Mouse (Mus musculus): Measurements from ENCODE around the gene Akap6. TPM values are rescaled to one million over a fixed set of nuclear protein-coding genes. Genes with fewer than 3 reads are reported as not detected.
A peak's percentile ranks its signal among the peaks of the same experiment; 100 is the strongest.

Akap6 gene
- total RNA-seq, 2 experiments from 2014 or later: 120 to 125 TPM

- intact Hi-C loops (cut with DNase I): loop anchor here (10.0 kb wide), 1 partner anchor 61 kb away; no protein-coding TSS in a partner anchor
- DNase-seq: peak; percentile 54
These were observed 196.7 kb downstream of the Akap6 start for GRCm38 (mm10) chr12:52895672-52896460.

- peak; percentile 58 for DNase-seq
- intact Hi-C loops (cut with DNase I): loop anchor here (10.0 kb wide), 1 partner anchor 62 kb away; no protein-coding TSS in a partner anchor
These were observed 197.6 kb downstream of the Akap6 start for GRCm38 (mm10) chr12:52896785-52897184.

DNA sequence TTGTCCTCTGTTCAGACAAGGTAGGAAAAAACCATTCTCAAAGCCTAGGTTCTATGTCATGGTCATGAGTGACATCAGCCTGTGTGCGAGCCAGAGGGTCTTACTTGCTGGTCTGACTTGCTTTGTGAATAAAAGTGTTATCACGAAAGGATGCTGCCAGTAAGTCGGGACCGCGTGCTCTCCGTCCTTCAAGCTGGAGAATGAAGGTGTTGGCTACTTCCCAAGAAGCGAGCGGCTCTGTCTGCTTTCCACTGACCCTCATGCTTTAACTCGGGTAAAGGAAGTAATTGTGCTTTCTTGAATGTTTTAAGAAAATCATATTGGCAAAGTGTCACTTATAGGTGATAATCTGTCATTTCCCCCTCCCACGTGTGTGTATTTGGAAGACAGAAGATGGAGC lies 198.9 kb downstream of the Akap6 start:
- intact Hi-C loops (cut with DNase I): loop anchor here (10.0 kb wide), 1 partner anchor 63 kb away; no protein-coding TSS in a partner anchor

DNA sequence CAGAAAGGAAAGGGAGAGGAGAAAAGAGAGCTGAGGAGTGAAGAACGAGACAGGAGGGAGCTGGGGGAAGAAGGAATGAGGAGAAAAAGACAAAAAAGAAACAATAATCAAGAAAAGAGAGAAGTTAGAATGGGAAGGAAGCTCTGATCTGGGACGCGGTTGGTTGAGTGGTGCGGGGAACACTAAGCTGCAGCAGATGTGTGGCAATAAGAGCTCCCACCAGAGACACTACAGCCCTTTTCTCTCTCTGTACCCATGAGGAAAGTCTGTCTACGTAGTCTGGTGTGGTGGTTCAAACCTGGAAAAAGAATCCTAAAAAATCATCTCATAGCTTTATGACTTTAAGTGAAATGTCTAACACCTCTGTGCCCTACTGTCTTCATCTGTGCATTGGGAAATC lies 204.9 kb downstream of the Akap6 start:
- intact Hi-C loops (cut with DNase I): no loop called here
- DNase-seq: no peak

More for the DNA sequence above, 198.9 kb downstream of the Akap6 start:
- no peak for DNase-seq

GRCm38 (mm10) chr12:52908448-52909066 lies 209.4 kb downstream of the Akap6 start:
- intact Hi-C loops (cut with DNase I): no loop called here
- DNase-seq: no peak

- intact Hi-C loops (cut with DNase I): loop anchor here (5.0 to 10.0 kb wide), 2 partner anchors 314 to 1647 kb away; no protein-coding TSS in a partner anchor
- DNase-seq: no peak
These were observed 211.2 kb downstream of the Akap6 start for GRCm38 (mm10) chr12:52910345-52910744.

GRCm38 (mm10) chr12:52910819-52911218 lies 211.6 kb downstream of the Akap6 start:
- DNase-seq: peak; percentile 74
- intact Hi-C loops (cut with DNase I): loop anchor here (5.0 to 10.0 kb wide), 2 partner anchors 314 to 1646 kb away; no protein-coding TSS in a partner anchor

GRCm38 (mm10) chr12:52918939-52919338 lies 219.8 kb downstream of the Akap6 start:
- DNase-seq: peak; percentile 26
- intact Hi-C loops (cut with DNase I): loop anchor here (5.0 to 10.0 kb wide), 3 partner anchors 306 to 1143 kb away; no protein-coding TSS in a partner anchor

- no peak for DNase-seq
- intact Hi-C loops (cut with DNase I): no loop called here
These were observed 223.3 kb downstream of the Akap6 start for GRCm38 (mm10) chr12:52922510-52922909.

DNA sequence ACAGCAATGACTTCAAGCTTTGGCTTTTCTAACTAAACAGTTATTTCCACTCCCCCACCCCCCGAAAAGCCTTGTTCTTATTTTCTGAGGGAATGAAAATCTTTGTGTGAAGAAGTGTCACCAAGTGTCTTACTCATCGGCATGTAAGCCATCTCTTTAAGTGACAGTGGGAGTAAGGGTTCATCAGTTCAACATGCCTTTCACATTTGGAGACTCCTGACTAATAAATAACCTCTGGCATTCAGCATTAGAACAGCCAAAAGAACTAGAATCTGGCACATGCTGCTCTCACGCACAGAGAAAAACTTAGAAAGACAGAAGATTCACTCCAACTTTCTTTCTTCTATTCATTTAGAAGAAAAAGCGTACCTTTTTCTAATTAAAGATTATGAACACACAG lies 226.3 kb downstream of the Akap6 start:
- DNase-seq: no peak
- intact Hi-C loops (cut with DNase I): no loop called here

DNA sequence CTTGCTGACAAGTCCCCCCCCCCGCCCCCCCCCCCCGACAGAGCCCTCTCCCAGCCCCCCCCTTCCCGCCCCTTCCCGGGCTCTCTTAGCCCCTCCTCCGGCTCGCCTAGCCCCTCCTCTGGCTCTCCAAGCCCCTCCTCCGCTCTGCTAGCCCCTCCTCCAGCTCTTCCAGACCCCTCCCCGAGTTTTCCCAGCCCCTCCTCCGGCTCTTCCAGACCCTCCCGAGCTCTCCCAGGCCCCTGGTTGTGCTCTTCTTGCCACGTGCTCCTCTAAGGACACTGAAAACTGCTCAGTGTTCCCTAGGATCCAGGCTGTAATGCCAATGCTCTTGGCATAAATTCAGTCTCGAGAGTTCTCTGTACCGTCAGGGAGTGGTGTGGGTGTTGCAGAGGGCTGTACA lies 234.6 kb downstream of the Akap6 start:
- intact Hi-C loops (cut with DNase I): no loop called here
- no peak for DNase-seq

- intact Hi-C loops (cut with DNase I): no loop called here
- no peak for DNase-seq
These were observed 235.8 kb downstream of the Akap6 start for GRCm38 (mm10) chr12:52934989-52935388.

GRCm38 (mm10) chr12:52938786-52939185 lies 239.6 kb downstream of the Akap6 start:
- DNase-seq: no peak
- intact Hi-C loops (cut with DNase I): no loop called here

DNA sequence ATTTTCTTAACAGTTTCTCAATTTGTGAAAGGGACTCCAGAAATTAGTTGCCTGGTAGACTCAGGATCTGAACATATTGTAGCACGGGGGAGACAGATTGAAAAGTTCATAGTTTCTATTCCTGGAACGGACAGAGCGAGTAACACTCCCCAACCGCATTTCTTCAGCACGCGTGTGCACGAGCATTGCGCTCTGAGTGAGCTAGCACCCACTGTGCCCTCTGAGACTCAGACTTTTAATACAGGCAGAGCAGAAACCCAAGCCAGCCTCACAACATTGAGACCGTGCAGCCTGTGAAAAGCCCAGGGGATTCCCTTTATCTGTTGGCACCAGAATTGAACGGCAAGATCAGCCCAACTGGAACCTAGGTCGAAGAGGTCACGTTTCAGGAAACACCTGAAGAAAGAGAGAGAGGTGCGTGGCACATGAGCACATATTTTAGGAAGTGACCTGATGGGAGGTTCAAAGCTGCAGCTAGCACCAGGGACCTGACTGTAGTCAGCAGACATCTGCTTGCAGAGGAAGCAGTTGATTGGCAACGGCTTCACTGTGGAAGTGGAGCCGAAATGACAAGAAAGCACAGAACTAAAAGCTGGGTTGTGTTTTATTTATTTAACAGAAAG lies 240.3 kb downstream of the Akap6 start:
- intact Hi-C loops (cut with DNase I): no loop called here

DNA sequence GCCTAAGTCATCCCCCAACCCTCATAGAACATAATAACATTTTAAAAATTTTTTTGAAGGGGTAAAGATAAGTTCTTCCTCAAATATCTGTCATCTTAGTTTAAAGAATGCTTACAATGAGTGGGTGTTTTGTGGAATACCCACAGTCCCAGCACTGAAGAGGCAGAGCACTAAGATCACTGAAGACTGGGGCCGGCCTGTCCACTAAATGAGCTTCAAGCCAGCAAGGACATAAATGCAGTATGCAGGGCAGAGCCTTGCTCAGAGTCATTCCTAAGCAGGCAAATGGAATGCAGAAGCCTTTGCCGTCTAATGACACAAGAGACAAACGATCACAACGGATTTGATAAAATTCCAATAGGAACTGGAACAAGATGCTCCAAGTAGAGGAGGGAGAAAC lies 242.8 kb downstream of the Akap6 start:
- intact Hi-C loops (cut with DNase I): no loop called here

More for the DNA sequence above, 240.3 kb downstream of the Akap6 start:
- DNase-seq: no peak

DNA sequence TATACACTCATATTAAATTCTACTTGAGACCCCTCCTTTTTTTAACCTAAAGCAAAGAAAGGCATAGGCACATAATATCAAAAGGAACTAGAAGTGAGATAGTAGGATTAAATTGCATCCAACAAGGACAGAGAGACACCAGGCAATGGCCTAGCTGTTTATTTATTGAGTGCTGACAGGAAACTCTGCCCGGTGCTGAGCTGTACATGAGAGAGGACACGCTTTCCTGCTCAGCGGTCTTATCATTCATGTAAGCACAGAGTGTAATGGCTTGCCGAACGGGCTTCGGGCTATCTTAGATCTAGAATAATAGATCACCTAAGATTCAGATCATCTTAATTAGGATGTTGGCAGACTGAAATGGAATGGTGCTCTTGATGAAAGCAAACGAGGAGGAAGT lies 245.1 kb downstream of the Akap6 start:
- DNase-seq: no peak
- intact Hi-C loops (cut with DNase I): no loop called here

More for the DNA sequence above, 242.8 kb downstream of the Akap6 start:
- no peak for DNase-seq

DNA sequence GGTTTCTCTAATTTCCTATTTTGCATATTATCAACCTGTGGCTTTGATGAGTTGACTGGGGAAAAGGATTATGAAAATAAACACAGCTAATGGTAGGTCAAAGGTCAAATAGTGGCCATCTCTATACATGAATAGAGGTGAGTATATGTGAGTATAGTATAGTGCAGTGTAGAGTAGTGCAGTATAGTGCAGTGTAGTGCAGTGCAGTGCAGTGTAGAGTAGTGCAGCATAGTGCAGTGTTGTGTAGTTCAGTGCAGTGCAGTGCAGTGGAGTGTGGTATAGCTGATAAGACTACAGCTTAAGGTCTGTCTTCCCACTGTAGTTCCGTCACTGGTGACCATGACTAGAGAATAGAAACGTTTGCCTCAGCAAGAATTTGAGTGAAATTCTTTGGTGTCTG lies 245.8 kb downstream of the Akap6 start:
- no peak for DNase-seq
- intact Hi-C loops (cut with DNase I): no loop called here

- intact Hi-C loops (cut with DNase I): no loop called here
- DNase-seq: no peak
These were observed 251.5 kb downstream of the Akap6 start for GRCm38 (mm10) chr12:52950660-52951059.

DNA sequence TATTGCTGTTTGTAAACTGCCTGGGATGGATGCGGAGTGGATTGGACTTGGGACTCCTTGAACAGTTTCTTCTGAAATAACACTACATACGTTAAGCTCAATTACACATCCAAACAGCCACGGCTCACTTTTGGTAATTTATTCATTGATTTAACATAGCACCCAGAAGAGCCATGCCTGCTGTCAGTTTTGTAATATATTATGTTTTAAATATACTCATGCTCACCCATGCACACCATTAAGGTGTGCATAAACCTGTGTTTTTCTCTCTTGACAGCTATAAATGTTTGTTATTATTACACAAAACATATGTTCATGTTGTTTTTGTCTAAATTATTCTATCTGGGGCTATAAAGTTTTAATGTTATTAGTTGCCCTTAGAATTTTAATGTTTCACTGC lies 258.4 kb downstream of the Akap6 start:
- no peak for DNase-seq
- intact Hi-C loops (cut with DNase I): no loop called here

DNA sequence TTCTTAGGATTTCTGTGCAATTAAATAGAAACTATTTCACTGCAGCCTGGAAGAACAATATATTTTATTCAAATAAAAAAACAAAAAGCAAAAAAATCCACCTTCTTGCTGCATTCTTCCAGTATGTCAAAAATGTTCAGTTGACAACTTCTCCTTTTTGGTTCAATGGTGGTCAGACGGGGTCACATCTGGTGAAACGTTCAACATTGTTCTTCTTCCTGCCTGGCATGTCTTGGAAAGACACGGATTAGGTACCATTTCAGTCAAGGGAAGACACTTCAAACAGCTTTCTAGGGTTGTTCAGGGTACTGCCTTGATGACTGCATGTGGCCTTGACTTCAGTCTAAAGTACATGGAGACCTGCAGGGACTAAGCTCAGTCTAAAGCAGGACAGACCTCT lies 258.8 kb downstream of the Akap6 start:
- intact Hi-C loops (cut with DNase I): no loop called here
- DNase-seq: no peak

DNA sequence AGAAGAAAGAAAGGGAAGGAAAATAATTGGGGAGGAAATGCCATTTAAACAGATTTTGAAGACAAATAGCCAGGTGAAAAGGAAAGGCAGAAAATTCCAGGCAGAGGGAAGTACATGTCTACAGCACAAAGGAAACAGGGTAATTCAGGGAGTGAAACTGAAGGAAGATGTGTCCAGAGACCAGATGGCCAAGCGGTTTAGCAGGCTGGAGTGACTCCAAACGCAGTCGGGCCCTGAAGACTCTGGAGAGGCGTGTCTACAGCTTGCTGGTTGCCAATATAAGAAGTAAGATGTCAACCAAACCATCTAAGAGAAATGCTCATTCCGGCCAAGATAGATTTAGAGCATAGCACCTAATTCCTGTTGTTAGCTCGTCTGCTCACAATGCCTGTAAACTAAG lies 292.6 kb downstream of the Akap6 start:
- intact Hi-C loops (cut with DNase I): no loop called here
- DNase-seq: peak; percentile 83

All from left cerebral cortex, postnatal 4 days (tissue).